Mouse (Mus musculus): ENCODE results near the gene Dusp28. TPM values are rescaled to one million over a fixed set of nuclear protein-coding genes. Genes with fewer than 3 reads are reported as not detected.
A peak's percentile ranks its signal among the peaks of the same experiment; 100 is the strongest.

The Dusp28 gene
- total RNA-seq, 2 experiments from 2014 or later = 20.4 to 22.2 TPM

DNA sequence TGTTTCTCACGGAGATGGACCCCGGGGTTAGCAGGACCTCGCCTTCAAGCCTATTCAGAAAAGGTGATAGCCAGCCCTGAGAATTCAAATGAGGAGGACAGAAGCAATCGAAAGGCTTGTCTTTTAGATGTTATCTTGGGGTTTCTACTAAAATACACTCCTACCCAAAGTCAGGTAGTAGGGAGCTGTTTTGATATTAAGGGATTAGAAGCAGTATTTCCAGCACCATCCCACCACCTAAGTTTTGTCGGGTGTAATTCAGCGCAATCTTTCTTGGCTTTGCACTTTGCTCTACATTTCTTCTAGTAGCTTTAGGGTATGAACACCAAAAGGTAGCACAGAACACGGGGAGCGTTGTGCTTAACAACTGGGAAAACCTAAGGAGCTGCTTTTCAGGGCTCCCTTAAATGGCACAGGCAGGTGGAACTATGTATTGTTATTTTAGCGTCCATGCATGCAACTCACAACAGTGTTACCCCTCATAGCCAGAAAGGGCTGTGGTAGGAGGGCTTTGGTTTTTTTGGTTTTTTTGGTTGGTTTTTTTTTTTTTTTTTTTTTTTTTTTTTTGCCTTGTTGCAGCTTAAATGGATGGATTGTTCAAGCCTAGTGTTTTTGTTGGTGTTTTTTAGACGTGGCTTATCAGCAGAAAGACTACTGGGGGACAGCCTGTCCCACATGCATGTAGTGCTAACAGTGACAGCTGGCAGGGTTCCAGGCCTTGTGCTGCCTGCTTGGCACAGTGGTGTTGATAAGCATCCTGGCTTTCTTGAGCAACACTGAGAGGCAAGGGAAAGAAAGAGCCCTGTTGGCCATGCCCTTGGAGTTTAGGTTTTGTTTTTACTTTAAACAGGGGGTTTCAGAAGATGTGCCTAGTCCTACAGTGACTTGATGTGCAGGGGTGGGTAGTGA is 28.5 kb downstream of the Dusp28 start:
- intact Hi-C loops (cut with DNase I) = loop anchor here (10.0 kb wide), 2 partner anchors 369 to 889 kb away; partner anchors contain the start of genes D2hgdh and Mterf4
- no peak for DNase-seq

DNA sequence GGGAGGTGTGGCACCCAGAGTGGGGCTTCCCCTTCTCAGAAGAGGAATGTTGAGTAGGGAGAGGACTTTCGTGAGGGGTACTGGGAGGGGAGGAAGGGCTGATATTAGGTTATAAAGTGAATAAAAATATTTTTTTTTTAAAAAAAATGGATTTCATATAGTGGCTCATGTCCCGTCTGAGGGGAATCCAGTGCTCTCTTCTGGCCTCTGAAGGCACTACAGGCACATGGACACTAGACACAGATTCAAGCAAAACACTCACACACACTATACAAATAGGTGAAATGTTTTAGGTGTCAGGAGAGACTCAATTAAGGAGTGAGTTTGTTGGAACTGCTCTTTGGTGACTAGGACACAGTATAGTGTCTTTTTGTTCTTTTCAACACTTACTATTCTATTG is 29.2 kb downstream of the Dusp28 start:
- no peak for DNase-seq
- intact Hi-C loops (cut with DNase I) = loop anchor here (10.0 kb wide), 2 partner anchors 369 to 889 kb away; partner anchors contain the start of genes D2hgdh and Mterf4

DNA sequence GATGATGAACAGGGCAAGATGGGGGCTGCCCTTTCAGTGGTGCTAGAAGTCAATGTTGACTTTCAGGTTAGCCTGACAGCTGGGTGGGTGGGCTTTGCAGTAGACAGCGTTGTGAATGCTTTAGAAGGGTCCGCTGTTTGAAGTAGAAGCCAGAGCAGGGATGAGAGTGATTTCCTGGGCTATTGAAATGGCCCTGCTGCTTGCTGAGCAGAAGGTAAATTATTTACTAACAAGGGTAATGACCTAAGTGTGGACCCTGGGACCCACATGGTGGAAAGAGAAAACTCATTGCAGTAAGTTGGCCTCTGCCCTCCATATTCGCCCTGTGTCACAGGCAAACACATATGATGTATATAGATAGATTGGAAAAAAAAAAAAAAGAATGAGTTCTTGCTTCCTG is 29.7 kb downstream of the Dusp28 start:
- no peak for DNase-seq
- intact Hi-C loops (cut with DNase I) = loop anchor here (10.0 kb wide), 2 partner anchors 368 to 888 kb away; partner anchors contain the start of genes D2hgdh and Mterf4

DNA sequence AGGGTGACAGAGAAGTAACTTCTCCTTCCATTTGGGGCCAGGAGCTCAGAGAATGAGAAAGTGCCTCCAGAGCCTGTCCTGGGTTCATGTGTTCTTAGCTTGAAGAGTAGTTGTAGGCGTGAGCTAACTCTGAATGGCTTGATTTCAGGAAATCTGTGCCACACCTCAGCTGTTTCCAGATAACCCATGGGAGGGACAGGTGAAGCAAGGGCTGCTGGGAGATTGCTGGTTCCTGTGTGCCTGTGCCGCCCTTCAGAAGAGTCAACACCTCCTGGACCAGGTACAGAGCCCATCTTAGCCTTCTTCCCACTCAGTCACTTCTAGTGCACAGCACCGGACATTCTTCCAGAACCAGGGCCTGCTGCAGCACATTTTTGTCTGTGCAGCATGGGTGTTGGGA is 31.0 kb downstream of the Dusp28 start:
- intact Hi-C loops (cut with DNase I) = loop anchor here (10.0 kb wide), 2 partner anchors 367 to 887 kb away; partner anchors contain the start of genes D2hgdh and Mterf4
- no peak for DNase-seq

DNA sequence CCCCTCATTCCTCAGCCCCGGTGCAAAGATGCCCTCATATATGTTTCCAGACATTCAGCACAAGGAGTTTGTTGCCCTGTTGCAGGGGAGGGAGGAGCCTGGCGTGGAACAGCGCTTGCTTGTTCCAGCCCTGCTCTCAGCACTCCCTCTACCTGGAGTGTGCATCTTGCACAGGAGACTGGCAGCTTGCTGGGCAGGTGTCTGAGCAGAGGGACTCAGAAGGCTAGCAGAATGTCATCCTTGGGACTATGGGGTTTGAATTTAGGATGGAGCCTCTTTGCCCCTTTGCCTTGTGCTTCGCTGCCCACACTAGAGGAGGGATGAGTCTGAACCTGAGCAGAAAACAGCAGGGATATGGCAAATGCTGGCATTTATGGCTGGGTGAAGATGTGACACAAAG is 33.0 kb downstream of the Dusp28 start:
- DNase-seq = no peak
- intact Hi-C loops (cut with DNase I) = loop anchor here (10.0 kb wide), 2 partner anchors 365 to 885 kb away; partner anchors contain the start of genes D2hgdh and Mterf4

DNA sequence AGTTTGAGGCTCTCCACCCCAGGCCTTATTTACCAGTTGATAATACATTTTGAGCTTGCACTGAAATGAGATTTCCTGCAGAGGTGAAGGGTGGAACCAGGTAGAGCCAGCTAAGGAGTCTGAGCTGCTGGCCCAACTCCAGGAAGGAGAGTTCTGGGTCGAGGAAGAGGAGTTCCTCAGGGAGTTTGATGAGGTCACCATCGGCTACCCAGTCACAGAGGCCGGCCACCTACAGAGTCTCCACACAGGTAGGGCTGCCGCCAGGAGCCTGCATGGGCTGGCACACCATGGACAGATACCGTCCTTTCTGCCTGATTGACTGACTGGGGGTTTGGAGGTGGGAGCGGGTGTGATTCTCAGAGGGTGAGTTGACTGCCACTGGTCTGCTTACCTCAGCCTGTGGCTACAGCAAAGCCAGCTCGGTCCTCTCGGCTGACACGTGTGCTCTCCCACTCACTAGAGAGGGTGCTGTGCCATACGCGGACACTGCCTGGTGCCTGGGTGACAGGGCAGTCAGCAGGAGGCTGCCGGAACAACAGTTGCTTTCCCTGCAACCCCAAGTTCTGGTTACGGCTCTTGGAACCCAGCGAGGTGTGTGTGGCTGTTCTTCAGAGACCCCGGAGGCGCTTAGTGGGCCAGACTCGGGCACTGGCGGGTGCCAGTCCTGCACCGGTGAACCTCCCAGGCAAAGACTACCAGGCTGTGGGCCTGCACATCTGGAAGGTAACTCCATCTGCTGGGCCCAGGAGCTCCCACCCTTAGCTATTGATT is 36.6 kb downstream of the Dusp28 start:
- DNase-seq = no peak
- intact Hi-C loops (cut with DNase I) = no loop called here

DNA sequence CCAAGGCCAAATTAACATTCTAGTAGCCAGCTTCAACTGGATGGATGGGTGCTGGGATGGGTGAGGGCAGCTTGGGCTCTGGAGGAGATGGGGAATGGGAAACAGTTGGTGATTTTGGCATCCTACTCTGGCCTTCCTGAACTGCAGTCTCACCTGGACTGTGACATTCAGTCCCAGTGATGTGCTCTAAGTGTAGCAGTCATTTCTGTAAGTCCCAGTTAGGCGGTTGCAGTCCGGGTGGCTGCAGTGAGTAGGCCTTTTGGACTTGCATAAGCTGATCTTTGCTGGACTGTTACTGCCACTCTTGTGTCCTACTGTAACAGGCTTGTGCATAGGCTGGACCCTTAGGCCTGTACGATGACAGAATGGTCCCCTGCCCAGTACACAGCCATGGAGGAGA is 41.2 kb downstream of the Dusp28 start:
- intact Hi-C loops (cut with DNase I) = no loop called here
- DNase-seq = no peak

DNA sequence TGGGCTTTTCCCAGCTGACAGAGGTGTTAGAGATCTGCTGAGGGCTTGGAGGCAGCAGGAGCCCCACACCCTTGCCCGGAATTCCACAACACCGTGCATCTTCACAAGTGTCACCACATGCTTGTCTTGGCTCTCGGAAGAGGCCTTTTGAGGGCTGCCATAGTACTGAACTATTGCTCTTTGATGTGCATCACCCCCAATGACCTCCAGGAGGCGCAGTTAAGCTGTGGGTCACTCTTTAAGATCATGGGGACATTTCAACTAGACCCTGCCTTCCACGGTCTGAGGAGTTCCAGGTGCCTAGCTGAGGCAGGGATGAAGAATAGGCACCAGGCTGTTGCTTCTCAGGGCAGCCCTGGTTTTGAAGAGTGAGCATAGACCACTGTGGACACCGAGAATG is 42.6 kb downstream of the Dusp28 start:
- DNase-seq = no peak
- intact Hi-C loops (cut with DNase I) = no loop called here

DNA sequence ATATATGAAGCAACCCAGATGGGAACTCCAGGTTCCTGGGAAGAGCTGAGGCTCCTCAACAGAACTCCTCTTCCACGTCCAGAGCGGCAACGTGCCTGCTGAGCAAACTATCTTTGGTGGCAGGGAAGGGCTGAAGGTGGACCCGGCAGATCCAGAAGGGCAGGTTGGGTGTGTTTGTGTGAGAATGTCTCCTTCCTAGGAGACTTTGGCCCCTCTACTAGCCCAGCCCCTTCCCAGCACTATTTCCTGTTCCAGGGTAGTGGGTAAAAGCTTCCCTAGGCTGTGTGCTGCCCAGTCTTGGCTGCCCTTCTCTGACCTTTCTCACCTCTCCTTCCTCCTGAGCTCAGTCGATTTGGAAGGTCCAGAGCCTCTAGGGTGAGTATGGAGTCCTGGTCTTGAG is 43.8 kb downstream of the Dusp28 start, which contains the start of gene Gpr35:
Gpr35 (plus strand) TSS at position 259 of the 400 bp plus-strand sequence.
- no peak for DNase-seq
- intact Hi-C loops (cut with DNase I) = loop anchor here (10.0 kb wide), 1 partner anchor 134 kb away; no protein-coding TSS in a partner anchor

DNA sequence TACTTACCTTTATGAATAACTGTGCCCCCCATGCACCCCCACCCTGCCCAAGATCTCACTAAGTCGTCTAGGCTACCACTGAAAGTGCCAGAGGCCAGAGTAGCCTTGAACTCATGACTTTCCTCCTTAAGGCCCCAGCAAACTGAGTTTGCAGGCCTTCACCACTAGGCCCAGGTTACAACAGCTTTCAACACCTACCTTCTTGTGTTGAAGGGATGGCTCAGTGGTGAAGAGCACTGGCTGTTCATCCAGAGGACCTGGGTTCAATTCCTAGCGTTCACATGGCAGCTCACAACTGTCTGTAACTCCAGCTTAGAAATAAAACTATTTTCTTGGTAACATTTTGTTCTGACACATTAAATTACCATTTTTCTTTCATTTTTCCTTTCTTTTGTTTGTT is 46.9 kb downstream of the Dusp28 start:
- no peak for DNase-seq
- intact Hi-C loops (cut with DNase I) = loop anchor here (10.0 kb wide), 1 partner anchor 131 kb away; no protein-coding TSS in a partner anchor

DNA sequence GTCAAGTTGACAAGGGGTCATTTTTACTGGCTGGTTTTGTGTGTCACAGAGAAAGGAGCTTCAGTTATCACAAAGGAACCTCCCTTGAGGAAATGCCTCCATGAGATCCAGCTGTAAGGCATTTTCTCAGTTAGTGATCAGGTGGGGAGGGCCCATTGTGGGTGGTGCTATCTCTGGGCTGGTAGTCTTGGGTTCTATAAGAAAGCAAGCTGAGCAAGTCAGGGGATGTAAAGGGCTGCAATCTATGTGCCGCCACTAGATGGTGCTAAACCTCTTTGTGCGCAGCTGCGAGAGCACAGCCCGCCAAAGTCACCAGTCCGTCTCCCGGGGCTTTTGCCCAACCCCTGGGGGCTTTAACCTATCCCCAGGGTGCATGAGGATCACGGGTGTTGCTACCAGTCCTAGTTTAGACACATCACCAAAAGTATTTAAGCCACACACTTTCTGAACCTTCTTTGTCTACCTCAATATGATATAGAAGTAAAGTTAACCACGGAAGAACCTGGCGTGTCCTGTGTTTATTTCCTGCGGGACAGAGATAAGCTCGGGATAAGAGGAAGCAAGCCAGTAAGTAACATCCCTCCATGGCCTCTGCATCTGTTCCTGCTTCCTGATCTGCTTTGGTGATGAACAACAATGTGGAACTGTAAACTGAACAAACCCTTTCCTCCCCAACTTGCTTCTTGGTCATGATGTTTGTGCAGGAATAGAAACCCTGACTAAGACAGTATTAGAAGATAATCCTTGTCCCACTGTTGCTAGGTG is 50.0 kb downstream of the Dusp28 start:
- DNase-seq = peak in 1 of 2 experiments; percentile 56
- intact Hi-C loops (cut with DNase I) = loop anchor here (2.0 to 10.0 kb wide), 2 partner anchors 54 to 128 kb away; no protein-coding TSS in a partner anchor

Other genes starting within 250 kb of the Dusp28 start
- gene Gpc1, start 75.3 kb upstream of the Dusp28 start, total RNA-seq (2021) = 100 to 1,000 TPM; 244 to 266 TPM
- under 1 TPM; 0.10 to 0.18 TPM for gene Ankmy1, start 4.1 kb upstream of the Dusp28 start, total RNA-seq (2021)
- 10 to 100 TPM; 62.7 to 66.0 TPM for gene Rnpepl1, start 3.8 kb downstream of the Dusp28 start, total RNA-seq (2021)
- gene Capn10, start 27.4 kb downstream of the Dusp28 start, total RNA-seq (2021) = 1 to 10 TPM; 3.4 to 4.8 TPM
- under 1 TPM in 1 of 2 experiments, not detected in 1; 0.39 TPM for gene Gpr35, start 43.9 kb downstream of the Dusp28 start, total RNA-seq (2021)
- not detected for gene Aqp12, start 99.4 kb downstream of the Dusp28 start, total RNA-seq (2021)
- gene Kif1a, start 195.0 kb downstream of the Dusp28 start, total RNA-seq (2021) = 1 to 10 TPM in 1 of 2 experiments, under 1 TPM in 1; 0.64 to 1.6 TPM
- under 1 TPM in 1 of 2 experiments, not detected in 1; 0.28 TPM for gene Agxt, start 228.3 kb downstream of the Dusp28 start, total RNA-seq (2021)

Measured in gastrocnemius, postnatal 36 days (tissue).